Mouse (Mus musculus): Measurements from ENCODE around the gene Ift46.

- TF ChIP-seq TAL1 (IDR thresholded peaks at IDR 0.05; ENCODE audit: low read length), result no peak
- no peak for TF ChIP-seq GATA1 (IDR thresholded peaks at IDR 0.05; ENCODE audit: low read length)
Observed at GRCm38 (mm10) chr9:44720358-44721153, 47.2 kb upstream of the Ift46 start.

Measured in erythroblast, embryonic 14.5 days (primary cell).